Mouse (Mus musculus): ENCODE results near the gene Cfap58. TPM values are rescaled to one million over a fixed set of nuclear protein-coding genes. Genes with fewer than 3 reads are reported as not detected.

Cfap58 gene
- polyA plus RNA-seq, 1 experiment = not detected

DNA sequence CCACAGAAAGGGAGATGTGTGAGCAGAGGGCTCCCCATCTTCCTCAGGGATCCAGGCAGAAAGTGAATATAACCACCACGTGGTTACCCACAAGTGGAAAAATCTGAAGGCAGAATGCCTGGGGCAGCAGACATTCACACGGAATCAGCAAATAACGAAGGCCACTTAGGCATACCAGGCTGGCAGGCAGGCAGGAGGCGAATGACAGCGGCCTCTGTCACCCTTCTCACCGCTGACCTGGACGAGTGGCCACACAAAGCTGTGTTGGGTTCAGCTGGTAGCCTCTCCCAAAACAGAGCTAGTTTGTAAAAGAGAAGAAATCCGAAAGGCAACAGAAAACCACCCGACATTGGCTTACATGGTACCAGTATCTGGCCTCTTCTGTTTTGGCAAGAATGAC, 19.5 kb upstream of the Cfap58 start:
- H3ac ChIP-seq (ENCODE audit: control insufficient read depth, insufficient read length, low read depth) = peak overlapping the region; percentile 99
- peaks cover 61% of the 10 kb centered on the region for H3K79me2 ChIP-seq (ENCODE audit: control insufficient read depth, insufficient read depth)
- H3K4me3 ChIP-seq (ENCODE audit: insufficient read depth, poor library complexity, severe bottlenecking) = peak overlapping the region; percentile 74
- H3K27me3 ChIP-seq (ENCODE audit: control insufficient read depth, insufficient read depth, insufficient read length) = no peaks in the 10 kb centered on the region
- TF ChIP-seq USF1 (IDR thresholded peaks at IDR 0.05; ENCODE audit: low read depth) (peak; percentile 47), CEBPB (IDR thresholded peaks at IDR 0.05; ENCODE audit: low read depth) (no peak), MYOD1 (IDR thresholded peaks at IDR 0.05; ENCODE audit: control insufficient read depth, insufficient read length, low read depth) (no peak), MAX (IDR thresholded peaks at IDR 0.05) (peak; percentile 24), MYOG (IDR thresholded peaks at IDR 0.05; ENCODE audit: control insufficient read depth, extremely low read depth, insufficient read length) (no peak), CTCF (IDR thresholded peaks at IDR 0.05; ENCODE audit: control insufficient read depth, insufficient read depth, insufficient read length) (no peak), FOSL1 (IDR thresholded peaks at IDR 0.05; ENCODE audit: insufficient read depth, low read length, poor library complexity, severe bottlenecking) (no peak)
- peaks cover 59% of the 10 kb centered on the region for H3K79me3 ChIP-seq (ENCODE audit: low read depth)
- peaks cover 28% of the 10 kb centered on the region for H3K36me3 ChIP-seq (ENCODE audit: control insufficient read depth, insufficient read depth)

DNA sequence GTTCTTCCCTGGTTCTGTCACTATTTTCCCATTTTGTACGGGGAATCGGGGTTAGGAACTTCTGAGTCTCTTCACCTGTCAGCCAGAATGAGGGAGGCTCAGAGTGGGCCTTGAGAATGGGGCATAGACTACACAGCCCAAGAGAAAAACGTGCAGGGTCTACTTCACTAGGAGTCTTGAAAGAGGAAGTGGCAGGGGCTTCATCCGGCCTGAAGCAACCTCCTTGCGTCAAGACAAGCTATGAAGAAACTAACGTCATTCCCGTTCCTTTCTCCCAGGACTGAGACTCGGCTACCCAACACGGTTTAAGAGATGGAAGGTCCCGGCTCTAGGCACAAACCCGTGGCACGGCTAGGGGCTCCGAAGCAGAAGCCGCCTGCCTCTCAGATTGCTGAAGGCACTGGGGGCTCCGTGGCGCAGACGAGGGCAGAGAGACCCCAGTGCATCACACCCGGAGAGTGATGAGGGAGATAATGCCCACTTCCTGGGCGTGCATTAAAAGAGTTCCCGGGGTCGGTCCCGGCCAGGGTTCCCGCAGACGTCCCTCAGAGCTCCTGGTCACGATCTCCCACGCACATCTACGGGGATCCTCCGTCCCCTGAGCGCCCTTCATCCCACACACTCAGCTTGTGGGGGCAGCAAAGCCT, 18.9 kb upstream of the Cfap58 start:
- Histone ChIP-seq H3K27me3 (ENCODE audit: control insufficient read depth, insufficient read depth, insufficient read length) (no peaks in the 10 kb centered on the region), H3K79me3 (ENCODE audit: low read depth) (peaks cover 53% of the 10 kb centered on the region), H3K79me2 (ENCODE audit: control insufficient read depth, insufficient read depth) (peaks cover 55% of the 10 kb centered on the region), H3K36me3 (ENCODE audit: control insufficient read depth, insufficient read depth) (peaks cover 22% of the 10 kb centered on the region), H3ac (ENCODE audit: control insufficient read depth, insufficient read length, low read depth) (peak overlapping the region; percentile 99), H3K4me3 (ENCODE audit: insufficient read depth, poor library complexity, severe bottlenecking) (peak overlapping the region; percentile 74)
- TF ChIP-seq MYOG (IDR thresholded peaks at IDR 0.05; ENCODE audit: control insufficient read depth, extremely low read depth, insufficient read length) (no peak), FOSL1 (IDR thresholded peaks at IDR 0.05; ENCODE audit: insufficient read depth, low read length, poor library complexity, severe bottlenecking) (no peak), CEBPB (IDR thresholded peaks at IDR 0.05; ENCODE audit: low read depth) (no peak), MAX (IDR thresholded peaks at IDR 0.05) (no peak), CTCF (IDR thresholded peaks at IDR 0.05; ENCODE audit: control insufficient read depth, insufficient read depth, insufficient read length) (no peak), MYOD1 (IDR thresholded peaks at IDR 0.05; ENCODE audit: control insufficient read depth, insufficient read length, low read depth) (no peak)

DNA sequence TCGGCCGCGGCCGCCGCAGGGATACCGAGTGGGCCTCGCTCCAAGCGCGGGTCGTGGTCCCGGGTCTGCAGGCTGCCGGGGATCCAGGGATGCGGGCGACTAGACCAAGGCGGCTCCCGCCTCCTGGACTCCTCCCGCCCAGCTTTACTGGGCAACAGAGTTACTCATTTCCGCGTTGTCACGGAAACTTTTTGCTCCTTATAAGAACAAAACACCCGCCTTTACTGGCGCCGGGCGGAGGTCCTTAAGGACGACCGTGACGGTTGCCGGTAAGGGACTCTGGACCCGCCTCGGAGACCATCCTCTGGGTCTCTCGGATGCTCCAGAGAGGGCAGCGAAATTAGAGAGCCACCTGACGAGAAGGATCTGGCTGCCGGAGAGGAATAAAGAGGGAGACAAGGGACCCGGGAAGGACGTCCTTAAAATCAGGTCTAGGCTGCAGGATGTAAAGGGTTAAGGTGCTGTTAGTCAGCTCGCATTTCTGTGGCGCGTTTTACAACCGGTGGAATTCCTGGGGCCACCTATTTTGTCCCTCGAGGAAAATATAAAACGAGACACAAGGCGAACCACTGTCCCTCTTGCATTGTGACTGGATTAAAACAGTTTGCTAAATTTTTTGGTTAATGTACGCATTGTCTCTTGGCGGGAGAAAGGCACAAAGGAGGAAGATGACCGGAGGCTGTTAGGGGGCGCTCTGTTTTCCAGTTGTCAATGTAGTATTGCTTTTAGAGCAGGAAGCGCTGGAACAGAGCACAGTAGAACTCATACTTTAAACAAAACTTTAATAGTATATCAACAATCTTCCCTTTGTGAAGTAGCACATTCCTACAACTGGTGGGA, 18.1 kb upstream of the Cfap58 start, which contains the start of the genes Cfap43 and Itprip:
Gene Cfap43 (minus strand): TSS at position 162 of the 840 bp plus-strand sequence.
Gene Itprip (minus strand): TSS at position 174 of the 840 bp plus-strand sequence.
- Histone ChIP-seq H3ac (ENCODE audit: control insufficient read depth, insufficient read length, low read depth) (peak within 1 kb of the TSS; percentile 99), H3K79me3 (ENCODE audit: low read depth) (peaks cover 46% of the 10 kb centered on the region), H3K36me3 (ENCODE audit: control insufficient read depth, insufficient read depth) (peaks cover 14% of the 10 kb centered on the region), H3K4me3 (ENCODE audit: insufficient read depth, poor library complexity, severe bottlenecking) (peak within 1 kb of the TSS; percentile 74), H3K27me3 (ENCODE audit: control insufficient read depth, insufficient read depth, insufficient read length) (no peaks in the 10 kb centered on the region), H3K79me2 (ENCODE audit: control insufficient read depth, insufficient read depth) (peaks cover 48% of the 10 kb centered on the region)
- TF ChIP-seq CTCF (IDR thresholded peaks at IDR 0.05; ENCODE audit: control insufficient read depth, insufficient read depth, insufficient read length) = no peak
- no peak for TF ChIP-seq MYOD1 (IDR thresholded peaks at IDR 0.05; ENCODE audit: control insufficient read depth, insufficient read length, low read depth)
- TF ChIP-seq MYOG (IDR thresholded peaks at IDR 0.05; ENCODE audit: control insufficient read depth, extremely low read depth, insufficient read length) = no peak
- TF ChIP-seq FOSL1 (IDR thresholded peaks at IDR 0.05; ENCODE audit: insufficient read depth, low read length, poor library complexity, severe bottlenecking) = peak; percentile 58
- peak; percentile 59 for TF ChIP-seq MAX (IDR thresholded peaks at IDR 0.05)
- peak; percentile 1 for TF ChIP-seq CEBPB (IDR thresholded peaks at IDR 0.05; ENCODE audit: low read depth)
- peak; percentile 1 for TF ChIP-seq USF1 (IDR thresholded peaks at IDR 0.05; ENCODE audit: low read depth)

DNA sequence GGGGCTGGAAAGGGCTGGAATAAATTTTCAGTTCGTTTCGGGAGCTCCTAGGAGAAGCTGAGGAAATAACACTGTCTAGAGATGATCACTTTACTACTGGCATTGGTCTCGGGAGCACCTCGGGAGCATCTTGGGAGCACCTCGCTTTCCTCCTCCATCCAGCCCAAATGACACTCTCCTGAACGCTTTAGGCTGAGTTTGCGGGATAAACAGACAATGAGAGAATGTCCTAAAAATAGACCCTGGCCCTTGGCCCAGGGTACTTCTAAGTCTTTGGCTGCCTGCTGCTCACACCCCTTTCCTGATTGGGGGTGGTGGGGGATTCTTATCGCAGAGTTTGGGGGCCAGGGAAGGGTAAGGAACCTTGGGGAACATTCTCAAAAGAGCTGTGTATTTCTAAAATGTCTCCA, 17.5 kb upstream of the Cfap58 start:
- Histone ChIP-seq H3K4me3 (ENCODE audit: insufficient read depth, poor library complexity, severe bottlenecking) (peak overlapping the region; percentile 74), H3ac (ENCODE audit: control insufficient read depth, insufficient read length, low read depth) (peak overlapping the region; percentile 66), H3K79me3 (ENCODE audit: low read depth) (peaks cover 40% of the 10 kb centered on the region), H3K27me3 (ENCODE audit: control insufficient read depth, insufficient read depth, insufficient read length) (no peaks in the 10 kb centered on the region), H3K79me2 (ENCODE audit: control insufficient read depth, insufficient read depth) (peaks cover 42% of the 10 kb centered on the region), H3K36me3 (ENCODE audit: control insufficient read depth, insufficient read depth) (peaks cover 8% of the 10 kb centered on the region)
- no peak for TF ChIP-seq USF1 (IDR thresholded peaks at IDR 0.05; ENCODE audit: low read depth)
- no peak for TF ChIP-seq MAX (IDR thresholded peaks at IDR 0.05)
- TF ChIP-seq MYOG (IDR thresholded peaks at IDR 0.05; ENCODE audit: control insufficient read depth, extremely low read depth, insufficient read length) = no peak
- no peak for TF ChIP-seq MYOD1 (IDR thresholded peaks at IDR 0.05; ENCODE audit: control insufficient read depth, insufficient read length, low read depth)
- TF ChIP-seq FOSL1 (IDR thresholded peaks at IDR 0.05; ENCODE audit: insufficient read depth, low read length, poor library complexity, severe bottlenecking) = no peak
- no peak for TF ChIP-seq CTCF (IDR thresholded peaks at IDR 0.05; ENCODE audit: control insufficient read depth, insufficient read depth, insufficient read length)
- TF ChIP-seq CEBPB (IDR thresholded peaks at IDR 0.05; ENCODE audit: low read depth) = no peak

DNA sequence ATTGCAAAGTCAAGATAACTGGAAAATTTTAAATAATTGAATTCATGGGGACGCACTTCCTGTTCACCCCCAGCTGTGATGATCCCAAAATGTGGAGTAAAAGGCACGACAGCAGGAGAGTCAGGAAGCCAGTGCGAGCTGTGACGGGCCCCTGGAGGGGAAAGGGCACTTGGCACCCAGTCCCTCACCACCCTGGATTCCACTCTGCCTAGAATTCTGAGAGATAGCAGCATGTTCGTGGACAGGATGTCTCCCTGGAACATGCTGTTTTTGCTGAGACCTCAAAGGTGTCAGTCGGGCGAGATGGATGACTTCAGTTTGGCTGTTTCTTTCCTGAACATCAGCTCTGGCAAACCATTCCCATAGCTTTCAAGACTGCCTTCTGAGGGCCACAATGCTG, 11.7 kb upstream of the Cfap58 start:
- H3K27me3 ChIP-seq (ENCODE audit: control insufficient read depth, insufficient read depth, insufficient read length) = no peaks in the 10 kb centered on the region
- no peak overlapping the region for H3ac ChIP-seq (ENCODE audit: control insufficient read depth, insufficient read length, low read depth)
- no peaks in the 10 kb centered on the region for H3K36me3 ChIP-seq (ENCODE audit: control insufficient read depth, insufficient read depth)
- no peak overlapping the region for H3K4me3 ChIP-seq (ENCODE audit: insufficient read depth, poor library complexity, severe bottlenecking)
- TF ChIP-seq CEBPB (IDR thresholded peaks at IDR 0.05; ENCODE audit: low read depth) (no peak), CTCF (IDR thresholded peaks at IDR 0.05; ENCODE audit: control insufficient read depth, insufficient read depth, insufficient read length) (no peak), FOSL1 (IDR thresholded peaks at IDR 0.05; ENCODE audit: insufficient read depth, low read length, poor library complexity, severe bottlenecking) (no peak), MYOG (IDR thresholded peaks at IDR 0.05; ENCODE audit: control insufficient read depth, extremely low read depth, insufficient read length) (no peak), MAX (IDR thresholded peaks at IDR 0.05) (no peak), MYOD1 (IDR thresholded peaks at IDR 0.05; ENCODE audit: control insufficient read depth, insufficient read length, low read depth) (no peak), USF1 (IDR thresholded peaks at IDR 0.05; ENCODE audit: low read depth) (no peak)
- no peaks in the 10 kb centered on the region for H3K79me3 ChIP-seq (ENCODE audit: low read depth)
- no peaks in the 10 kb centered on the region for H3K79me2 ChIP-seq (ENCODE audit: control insufficient read depth, insufficient read depth)

All from C2C12 (cell line).